Mouse (Mus musculus): ENCODE data around the gene Gm13272. TPM values are rescaled to one million over a fixed set of nuclear protein-coding genes. Genes with fewer than 3 reads are reported as not detected.
"Not testable (repeated sequence)": the region's sequence is repeated elsewhere in the genome, so short reads cannot be mapped to it uniquely, and the experiment has no call there.

The Gm13272 gene
- total RNA-seq, 2 experiments from 2014 or later: not detected

- DNase-seq (ENCODE audit: low spot score in 2 of 2): peak in 1 of 2 experiments; percentile 24
Observed at GRCm38 (mm10) chr4:88782335-88782734, 2.7 kb downstream of the Gm13272 start.

GRCm38 (mm10) chr4:88785409-88785808, 5.8 kb downstream of the Gm13272 start, which contains the start of gene Gm13276:
Gm13276 (plus strand) TSS chr4:88785709.
- not testable (repeated sequence) for DNase-seq (ENCODE audit: low spot score in 2 of 2)

GRCm38 (mm10) chr4:88788402-88788801, 8.8 kb downstream of the Gm13272 start, which contains the start of gene Gm13277:
Gm13277 (plus strand) TSS chr4:88788632.
- DNase-seq (ENCODE audit: low spot score in 2 of 2): peak; percentile 32 to 39

- DNase-seq (ENCODE audit: low spot score in 2 of 2): not testable (repeated sequence)
Observed at GRCm38 (mm10) chr4:88791250-88791649, 11.6 kb downstream of the Gm13272 start, which contains the start of gene Gm13278. Gm13278 (plus strand) TSS chr4:88791550.

GRCm38 (mm10) chr4:88793936-88794675, 14.5 kb downstream of the Gm13272 start, which contains the start of gene Gm13275:
Gm13275 (plus strand) TSS chr4:88794487.
- DNase-seq (ENCODE audit: low spot score in 2 of 2): peak; percentile 66 to 79

- DNase-seq (ENCODE audit: low spot score in 2 of 2): not testable (repeated sequence)
Observed at GRCm38 (mm10) chr4:88797097-88797496, 17.4 kb downstream of the Gm13272 start, which contains the start of gene Gm13279. Gm13279 (plus strand) TSS chr4:88797397.

- not testable (repeated sequence) for DNase-seq (ENCODE audit: low spot score in 2 of 2)
Observed at GRCm38 (mm10) chr4:88799365-88799764, 19.7 kb downstream of the Gm13272 start, which contains the start of gene Gm13285. Gm13285 (plus strand) TSS chr4:88799665.

- DNase-seq (ENCODE audit: low spot score in 2 of 2): not testable (repeated sequence)
Observed at GRCm38 (mm10) chr4:88802954-88803353, 23.3 kb downstream of the Gm13272 start, which contains the start of gene Gm13287. Gm13287 (plus strand) TSS chr4:88803254.

GRCm38 (mm10) chr4:88805231-88805630, 25.6 kb downstream of the Gm13272 start, which contains the start of gene Gm13288:
Gm13288 (plus strand) TSS chr4:88805531.
- DNase-seq (ENCODE audit: low spot score in 2 of 2): not testable (repeated sequence)

- DNase-seq (ENCODE audit: low spot score in 2 of 2): peak; percentile 19 to 30
Observed at GRCm38 (mm10) chr4:88805761-88806160, 26.1 kb downstream of the Gm13272 start.

GRCm38 (mm10) chr4:88815928-88816327, 36.3 kb downstream of the Gm13272 start, which contains the start of gene Ifna7:
Ifna7 (plus strand) TSS chr4:88816228.
- no peak for DNase-seq (ENCODE audit: low spot score in 2 of 2)

- DNase-seq (ENCODE audit: low spot score in 2 of 2): no peak
Observed at GRCm38 (mm10) chr4:88819659-88820058, 40.0 kb downstream of the Gm13272 start, which contains the start of gene Ifna11. Ifna11 (plus strand) TSS chr4:88819959.

- no peak for DNase-seq (ENCODE audit: low spot score in 2 of 2)
Observed at GRCm38 (mm10) chr4:88822995-88823394, 43.3 kb downstream of the Gm13272 start.

- not testable (repeated sequence) for DNase-seq (ENCODE audit: low spot score in 2 of 2)
Observed at GRCm38 (mm10) chr4:88827116-88827515, 47.5 kb downstream of the Gm13272 start, which contains the start of gene Ifna6. Ifna6 (plus strand) TSS chr4:88827416.

Other genes with a start within 250 kb of the Gm13272 start
- gene Ifna15, start 221.6 kb upstream of the Gm13272 start, total RNA-seq (2021): not detected
- gene Ifna14, start 208.1 kb upstream of the Gm13272 start, total RNA-seq (2021): not detected
- not detected for gene Ifna9, start 187.5 kb upstream of the Gm13272 start, total RNA-seq (2021)
- gene Ifna12, start 176.5 kb upstream of the Gm13272 start, total RNA-seq (2021): not detected
- not detected for gene C87499, start 145.4 kb upstream of the Gm13272 start, total RNA-seq (2021)
- gene Ifna13, start 135.4 kb upstream of the Gm13272 start, total RNA-seq (2021): not detected
- not detected for gene Ifna16, start 102.9 kb upstream of the Gm13272 start, total RNA-seq (2021)
- not detected for gene Ifna2, start 95.9 kb upstream of the Gm13272 start, total RNA-seq (2021)
- not detected for gene Ifnab, start 88.5 kb upstream of the Gm13272 start, total RNA-seq (2021)
- gene Gm26566, start 58.0 kb upstream of the Gm13272 start, total RNA-seq (2021): under 1 TPM in 1 of 2 experiments, not detected in 1; 0.40 TPM
- gene Klhl9, start 57.4 kb upstream of the Gm13272 start, total RNA-seq (2021): 10 to 100 TPM; 77.8 to 85.0 TPM
- gene Gm13271, start 25.0 kb upstream of the Gm13272 start, total RNA-seq (2021): not detected
- gene Gm13283, start 19.7 kb upstream of the Gm13272 start, total RNA-seq (2021): not detected
- gene Gm13290, start 6.0 kb upstream of the Gm13272 start, total RNA-seq (2021): not detected
- not detected for gene Gm13289, start 2.9 kb upstream of the Gm13272 start, total RNA-seq (2021)
- not detected for gene Ifnz, start 2.3 kb downstream of the Gm13272 start, total RNA-seq (2021)
- not detected for gene Gm13276, start 5.9 kb downstream of the Gm13272 start, total RNA-seq (2021)
- gene Gm13277, start 8.8 kb downstream of the Gm13272 start, total RNA-seq (2021): not detected
- not detected for gene Gm13278, start 11.7 kb downstream of the Gm13272 start, total RNA-seq (2021)
- gene Gm13275, start 14.6 kb downstream of the Gm13272 start, total RNA-seq (2021): not detected
- not detected for gene Gm13279, start 17.5 kb downstream of the Gm13272 start, total RNA-seq (2021)
- not detected for gene Gm13285, start 19.8 kb downstream of the Gm13272 start, total RNA-seq (2021)
- gene Gm13287, start 23.4 kb downstream of the Gm13272 start, total RNA-seq (2021): not detected
- not detected for gene Gm13288, start 25.7 kb downstream of the Gm13272 start, total RNA-seq (2021)
- not detected for gene Ifna7, start 36.4 kb downstream of the Gm13272 start, total RNA-seq (2021)
- gene Ifna11, start 40.1 kb downstream of the Gm13272 start, total RNA-seq (2021): not detected
- not detected for gene Ifna6, start 47.6 kb downstream of the Gm13272 start, total RNA-seq (2021)
- not detected for gene Ifna5, start 55.7 kb downstream of the Gm13272 start, total RNA-seq (2021)
- not detected for gene Ifna4, start 62.0 kb downstream of the Gm13272 start, total RNA-seq (2021)
- not detected for gene Ifna1, start 70.2 kb downstream of the Gm13272 start, total RNA-seq (2021)
- gene Ifne, start 100.4 kb downstream of the Gm13272 start, total RNA-seq (2021): not detected